Mouse (Mus musculus): ENCODE results near the gene Elof1.

DNA sequence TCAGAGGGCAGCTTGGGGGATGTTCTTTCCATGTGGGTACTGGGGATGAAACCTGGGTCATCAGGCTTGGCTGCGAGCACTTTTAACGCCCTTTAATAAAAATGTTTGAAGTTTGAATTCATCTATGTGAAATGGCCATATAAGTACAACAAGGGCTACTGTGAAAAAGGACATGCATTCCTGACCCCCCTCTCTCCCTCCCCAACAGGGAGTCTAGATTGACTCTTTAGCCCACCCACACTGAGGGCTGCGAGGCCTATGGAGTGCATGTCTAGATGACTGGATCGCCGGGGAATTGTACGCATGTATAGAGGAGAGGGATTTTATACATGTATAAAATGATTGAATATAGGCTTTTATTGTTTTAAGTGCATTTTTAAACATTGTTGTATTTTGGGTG, 31.0 kb downstream of the Elof1 start:
- TF ChIP-seq CTCF (IDR thresholded peaks at IDR 0.05; ENCODE audit: low read depth) (no peak), EP300 (IDR thresholded peaks at IDR 0.05; ENCODE audit: low read depth) (no peak)
